Mouse (Mus musculus): Measurements from ENCODE around the gene Marcks.
A peak's percentile ranks its signal among the peaks of the same experiment; 100 is the strongest.
"Not testable (repeated sequence)": the region's sequence is repeated elsewhere in the genome, so short reads cannot be mapped to it uniquely, and the experiment has no call there.

Marcks gene

DNA sequence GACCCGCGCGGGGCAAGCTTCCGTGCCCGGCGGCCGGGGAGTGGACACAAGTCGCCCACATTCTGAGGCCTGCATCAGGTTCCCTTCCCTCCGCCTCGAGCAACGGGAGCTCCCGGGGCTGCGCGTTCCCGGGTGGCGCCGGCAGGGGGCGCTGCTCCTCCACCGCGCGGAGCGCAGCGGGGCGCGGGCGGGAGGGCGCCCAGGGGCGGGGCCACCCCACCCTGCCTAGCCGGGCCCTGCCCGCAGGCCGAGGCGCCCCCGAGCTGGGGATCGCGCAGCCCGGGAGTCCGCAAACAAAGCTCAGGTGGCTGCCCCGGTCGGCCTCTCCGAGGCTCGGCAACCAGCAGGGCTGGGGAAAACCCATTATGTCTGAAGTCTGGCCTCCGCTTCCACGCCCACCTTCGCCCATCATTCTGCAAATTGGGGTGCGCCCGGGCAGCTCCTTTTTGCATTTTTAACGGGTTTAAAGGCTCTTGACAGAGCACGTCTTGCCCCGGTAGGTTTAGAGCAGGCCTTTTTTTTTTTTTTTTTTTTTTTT lies 1.7 kb downstream of the Marcks start:
- peak; percentile 86 to 96 for DNase-seq (ENCODE audit: low spot score in 2 of 2)

DNA sequence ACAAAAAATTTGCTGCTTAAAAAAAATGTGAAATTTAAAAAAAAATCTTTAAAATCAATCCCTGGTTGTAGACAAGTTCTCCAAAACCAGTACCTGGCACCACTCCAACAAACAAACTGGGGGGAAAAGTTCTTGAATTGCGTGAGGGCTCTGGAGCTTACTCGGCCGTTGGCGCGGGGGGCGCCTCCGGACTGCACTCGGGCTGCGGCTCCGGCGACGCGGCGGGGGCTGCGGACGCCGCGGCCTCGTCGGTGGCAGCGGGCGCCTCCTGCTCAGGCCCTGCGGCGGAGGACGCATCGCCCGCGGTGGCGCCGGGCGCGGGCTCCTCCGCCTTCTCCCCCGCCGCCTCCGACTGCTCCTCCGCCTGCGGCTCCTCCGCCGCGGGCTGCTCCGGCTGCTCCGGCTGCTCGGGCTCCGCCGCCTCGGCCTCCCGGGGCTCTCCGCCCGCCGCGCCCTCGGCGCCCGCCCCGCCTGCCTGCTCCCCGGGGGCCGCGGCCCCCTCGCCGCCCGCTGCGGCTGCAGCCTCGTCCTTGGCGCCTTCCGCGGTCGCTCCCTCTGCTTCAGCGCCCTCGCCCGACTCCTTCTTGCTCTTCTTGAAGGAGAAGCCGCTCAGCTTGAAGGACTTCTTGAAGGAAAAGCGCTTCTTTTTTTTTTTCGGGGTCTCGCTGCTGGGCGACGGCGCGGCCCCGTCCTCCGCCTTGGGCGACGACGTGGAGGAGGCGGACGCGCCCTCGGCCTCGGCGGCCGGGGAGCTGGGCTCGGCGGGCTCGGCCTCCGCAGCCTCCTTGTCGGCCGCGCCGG lies 2.6 kb downstream of the Marcks start:
- peak; percentile 23 to 44 for DNase-seq (ENCODE audit: low spot score in 2 of 2)

DNA sequence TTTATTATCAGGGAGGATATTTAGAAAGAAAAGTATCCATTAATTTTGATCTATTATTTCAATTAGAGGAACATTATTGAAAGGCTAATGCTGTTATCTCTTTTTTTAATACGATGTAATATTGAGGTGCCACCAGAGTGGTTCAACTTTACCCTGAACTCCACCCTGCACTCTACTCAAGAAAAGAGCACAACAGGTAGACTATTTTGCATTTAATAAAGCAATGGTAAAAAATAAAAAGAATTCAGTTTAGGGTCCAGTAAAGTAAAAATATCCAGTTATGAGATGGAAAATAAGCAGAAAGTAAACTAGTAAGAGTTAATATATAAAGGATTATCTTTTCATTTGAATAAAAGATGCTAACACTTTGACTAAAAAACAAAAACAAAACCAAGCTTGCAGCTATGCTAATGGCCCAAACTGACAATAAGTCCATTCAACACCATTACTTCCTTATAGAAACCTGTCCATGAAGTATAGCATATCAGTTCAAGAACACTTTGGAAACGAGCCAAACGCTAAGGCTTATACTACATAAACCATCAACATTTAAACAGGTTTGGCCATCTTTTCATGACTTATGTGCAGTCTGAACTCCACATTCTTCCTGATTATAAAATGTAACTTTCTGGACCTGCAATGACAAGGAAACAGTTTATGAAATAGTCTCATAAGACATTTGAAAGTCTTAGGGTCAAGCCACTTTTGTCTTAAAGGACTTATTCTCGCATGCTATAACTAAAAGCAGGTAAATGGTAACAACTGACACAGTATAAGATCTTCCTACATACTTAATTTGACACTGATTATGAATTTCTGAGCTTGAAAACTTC lies 4.6 kb downstream of the Marcks start:
- DNase-seq (ENCODE audit: low spot score in 2 of 2) = no peak

DNA sequence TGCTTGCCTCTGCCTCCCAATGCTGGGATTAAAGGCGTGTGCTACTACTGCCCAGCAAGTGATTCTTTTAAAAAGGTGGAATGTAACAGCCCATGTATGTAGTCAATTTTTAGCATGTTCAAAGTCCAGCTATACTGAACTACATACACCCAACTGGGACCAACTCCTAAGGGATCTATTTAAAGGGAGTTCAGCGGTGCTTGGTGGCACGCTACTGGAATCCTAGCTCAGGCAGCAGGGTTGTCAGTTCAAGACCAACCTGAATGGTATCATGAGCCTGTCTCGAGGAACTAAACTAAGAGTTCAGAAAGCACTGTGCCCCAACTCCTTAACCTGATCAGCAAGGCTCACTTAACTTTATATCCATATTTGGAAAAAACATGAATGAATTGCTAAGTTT lies 6.0 kb downstream of the Marcks start:
- no peak for DNase-seq (ENCODE audit: low spot score in 2 of 2)

DNA sequence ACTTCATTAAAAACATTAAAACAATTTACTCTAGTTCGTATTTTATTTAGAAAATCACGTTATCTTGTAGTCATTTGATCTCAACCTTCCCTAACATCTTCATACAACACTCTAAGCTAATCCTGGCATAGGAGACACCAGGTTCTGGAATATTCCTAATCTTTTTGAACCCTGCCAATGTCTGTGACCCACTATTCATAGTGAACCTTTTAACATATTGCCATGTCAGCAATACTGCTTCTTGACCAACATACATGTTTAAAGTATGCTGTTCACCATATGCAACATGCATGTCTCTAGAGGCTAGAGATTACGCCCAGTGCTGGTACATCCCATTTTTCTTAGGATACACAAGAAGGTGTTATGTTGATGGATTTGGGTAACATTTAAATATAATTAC lies 9.1 kb downstream of the Marcks start:
- DNase-seq (ENCODE audit: low spot score in 2 of 2) = no peak

DNA sequence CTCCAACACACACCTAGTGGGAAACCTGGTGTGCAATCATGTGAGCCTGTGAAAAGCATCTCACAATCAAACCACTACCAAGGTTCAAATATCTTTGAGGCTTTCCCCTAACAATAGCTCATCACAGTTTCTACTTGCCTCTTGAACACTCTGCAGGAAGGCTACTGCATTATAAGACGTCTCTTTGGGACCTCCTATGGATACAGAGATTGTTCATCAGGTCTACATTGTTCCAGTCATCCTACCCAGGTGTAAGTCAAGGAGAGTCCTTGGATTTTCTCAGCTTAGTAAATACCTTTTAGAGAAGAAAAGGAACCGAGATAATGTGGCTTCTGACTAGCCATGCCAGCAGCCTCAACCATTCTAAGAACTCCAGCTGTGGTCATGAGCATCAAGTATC lies 23.4 kb downstream of the Marcks start:
- no peak for DNase-seq (ENCODE audit: low spot score in 2 of 2)

DNA sequence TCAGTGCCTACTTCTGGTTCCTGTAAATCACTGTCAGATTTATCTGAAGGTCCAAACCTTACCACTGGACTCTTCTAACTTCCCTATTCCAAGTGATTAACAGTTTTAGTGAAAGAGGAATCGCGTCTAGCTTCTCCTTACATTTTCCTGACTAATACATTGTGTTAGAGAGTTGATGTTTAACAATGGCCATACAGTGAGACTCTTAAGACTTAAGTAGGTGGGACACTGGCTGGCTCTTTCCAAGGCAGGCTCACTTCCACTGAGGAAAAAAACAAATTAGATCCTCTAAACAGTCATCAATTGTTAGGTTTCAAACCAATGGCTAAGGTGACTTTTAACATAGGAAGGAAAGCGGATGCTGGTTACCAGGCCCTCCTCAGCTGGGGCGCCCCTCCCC lies 25.9 kb downstream of the Marcks start:
- no peak for DNase-seq (ENCODE audit: low spot score in 2 of 2)

DNA sequence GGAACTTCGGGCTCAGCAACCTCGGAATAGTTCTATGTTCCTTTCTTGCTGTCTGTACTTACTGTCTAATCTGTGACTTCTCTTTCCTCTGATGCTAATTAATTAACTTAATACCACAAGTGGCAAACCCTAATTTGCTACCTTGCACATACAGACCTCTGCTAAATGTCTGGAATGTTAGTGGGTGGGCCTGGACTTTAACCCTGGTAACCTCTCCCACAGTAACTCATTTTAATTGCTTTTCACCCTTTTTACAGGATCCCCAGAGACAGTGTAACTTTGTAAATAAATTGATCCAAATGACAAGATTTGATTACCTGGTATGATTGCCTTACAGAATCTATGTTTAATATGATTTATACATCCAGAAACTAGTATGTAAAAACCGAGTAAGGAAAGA lies 26.4 kb downstream of the Marcks start:
- no peak for DNase-seq (ENCODE audit: low spot score in 2 of 2)

DNA sequence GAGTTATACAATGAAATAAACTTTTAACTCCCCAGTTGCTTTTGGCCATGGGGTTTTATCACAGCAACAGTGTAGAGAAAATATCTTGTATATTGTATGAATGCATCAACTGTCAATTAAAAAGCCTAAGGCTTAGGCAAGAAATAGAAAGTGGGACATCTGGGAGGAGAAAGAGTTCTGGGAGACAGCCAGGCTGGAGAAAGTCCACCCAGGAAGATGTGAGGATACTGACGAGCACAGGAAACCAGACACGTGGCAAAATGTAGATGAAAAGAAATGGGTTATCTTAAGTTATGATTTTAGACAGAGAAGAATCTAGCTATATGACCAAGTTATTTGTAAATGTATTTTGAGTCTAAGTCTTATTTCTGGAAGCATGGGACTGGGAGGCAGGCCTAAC lies 27.3 kb downstream of the Marcks start:
- no peak for DNase-seq (ENCODE audit: low spot score in 2 of 2)

DNA sequence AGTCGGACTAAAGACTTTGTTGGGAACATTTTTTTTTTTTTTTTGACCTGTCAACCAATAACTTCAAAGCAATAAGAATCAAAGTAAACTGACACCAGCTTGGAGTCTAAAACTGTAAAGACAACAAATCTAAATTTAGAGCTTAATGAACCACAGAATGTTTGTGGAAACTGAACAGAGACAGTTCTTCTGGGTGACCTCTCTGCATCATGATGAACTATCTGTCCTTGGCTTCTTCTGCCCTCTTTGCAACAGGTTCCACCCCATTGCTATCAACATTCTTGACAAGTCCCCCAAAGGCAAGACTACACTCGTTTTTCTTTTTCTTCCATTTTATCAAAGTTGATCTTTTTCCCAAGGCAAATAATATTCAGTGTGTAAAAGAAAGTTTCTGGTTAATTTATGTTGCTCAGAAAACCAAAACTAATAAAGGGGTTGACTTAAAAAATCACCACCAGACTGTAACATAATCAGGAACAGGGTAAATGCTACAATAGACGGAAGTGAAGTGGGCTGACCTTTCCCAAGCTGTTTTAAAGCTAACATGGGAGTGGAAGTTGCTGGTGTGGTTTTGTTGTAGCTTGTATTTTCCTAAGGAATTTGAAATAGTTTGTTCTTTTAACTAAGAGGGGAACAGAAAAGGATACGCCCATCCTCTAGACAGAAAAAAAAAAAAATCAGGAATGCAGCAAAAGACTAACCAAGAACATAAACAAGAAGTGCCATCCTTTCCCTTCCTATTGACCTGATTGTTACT lies 31.7 kb downstream of the Marcks start:
- DNase-seq (ENCODE audit: low spot score in 2 of 2) = no peak

DNA sequence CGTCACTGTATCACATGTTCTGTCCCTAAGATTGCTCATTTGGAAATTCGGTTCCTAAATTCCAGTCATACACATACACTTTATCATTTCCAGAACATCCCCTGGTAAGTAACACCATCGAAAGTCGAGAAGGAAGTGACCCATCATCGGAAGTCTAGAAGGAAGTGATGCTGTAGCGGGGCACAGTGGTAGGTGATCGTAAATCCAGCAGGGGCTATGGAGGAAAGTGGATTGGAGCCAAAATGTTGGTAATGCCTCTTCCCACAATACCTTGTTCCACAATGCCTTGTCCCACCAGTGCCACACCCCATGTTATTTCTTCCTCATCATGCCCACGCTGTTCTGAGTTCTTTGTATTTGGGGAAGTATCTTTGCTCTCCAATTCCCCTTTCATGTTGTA lies 32.4 kb downstream of the Marcks start:
- no peak for DNase-seq (ENCODE audit: low spot score in 2 of 2)

DNA sequence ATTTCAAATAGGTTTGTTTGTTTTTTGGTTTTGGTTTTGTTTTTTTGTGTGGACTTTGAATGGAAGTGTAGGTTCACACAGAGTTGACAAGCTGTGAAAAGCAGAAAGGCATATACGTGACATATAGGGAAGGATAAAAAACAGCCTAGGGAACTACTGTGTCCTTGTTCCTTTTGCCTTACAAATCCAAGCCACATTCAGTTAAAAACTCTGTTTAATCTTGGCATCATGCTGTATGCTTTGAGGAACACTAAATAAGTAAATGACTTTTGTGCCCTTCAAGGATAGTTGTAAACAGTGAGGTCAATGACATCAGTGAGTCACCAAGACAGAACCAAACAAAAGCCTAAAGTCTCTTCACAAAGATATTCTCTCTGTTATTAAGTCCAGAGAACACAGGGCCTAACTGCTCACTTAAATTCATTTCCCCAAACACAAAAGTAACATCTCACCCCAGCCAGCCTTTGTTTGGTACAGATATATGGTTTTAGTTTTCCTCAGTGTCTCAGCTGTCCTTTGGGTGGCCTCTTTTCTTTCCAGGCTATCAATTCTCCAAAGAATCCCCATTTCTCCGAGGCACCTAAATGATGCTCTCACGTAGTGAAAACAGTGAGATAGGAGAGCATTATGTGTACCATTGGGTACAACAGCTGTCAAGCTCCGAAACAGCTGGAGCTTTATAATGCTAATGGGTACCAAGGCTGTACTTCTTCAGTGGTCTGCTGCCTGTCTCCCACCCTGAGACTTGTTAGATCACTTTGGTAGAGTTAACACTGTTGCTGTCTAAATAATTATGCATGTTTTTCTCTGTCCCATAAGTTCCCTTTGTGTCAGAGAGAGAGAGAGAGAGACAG lies 36.3 kb downstream of the Marcks start:
- no peak for DNase-seq (ENCODE audit: low spot score in 2 of 2)

DNA sequence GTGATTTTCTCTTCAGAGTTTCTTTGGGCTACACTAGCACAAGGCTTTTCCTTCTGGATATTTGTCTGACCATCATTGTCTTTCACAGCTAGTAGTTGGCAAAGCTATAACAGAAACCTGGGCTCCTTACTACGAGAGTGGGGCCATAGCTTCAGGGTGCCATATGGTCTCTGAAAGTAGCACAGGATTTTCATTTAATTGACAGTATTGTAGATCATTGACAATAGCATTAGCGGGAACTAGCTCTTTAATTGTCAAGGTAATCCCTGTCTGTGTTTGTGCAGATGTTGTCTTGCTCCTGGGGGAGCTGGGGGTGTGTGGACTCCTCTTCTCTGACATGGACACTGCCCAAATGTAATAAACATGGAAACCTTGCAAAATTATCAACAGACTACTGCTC lies 37.0 kb downstream of the Marcks start:
- no peak for DNase-seq (ENCODE audit: low spot score in 2 of 2)

DNA sequence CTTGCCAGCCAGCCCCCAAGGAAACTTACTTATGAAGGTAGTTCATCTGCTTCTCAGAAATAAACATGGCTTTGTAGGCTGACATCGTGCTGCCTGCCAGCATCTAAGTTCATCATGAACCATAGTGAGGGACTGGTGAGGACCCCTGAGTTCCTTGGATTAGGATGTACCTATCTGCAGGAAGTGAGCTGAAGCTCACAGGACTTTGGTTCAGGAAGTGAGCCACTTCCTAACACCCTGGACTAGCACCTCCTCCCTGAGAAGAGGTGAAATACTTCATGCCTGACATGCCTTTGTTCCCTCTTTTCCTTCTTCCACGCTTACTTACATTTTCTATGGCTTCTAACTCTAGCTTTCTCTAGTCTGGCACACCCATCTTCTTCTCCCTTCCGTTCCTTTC lies 42.2 kb downstream of the Marcks start:
- no peak for DNase-seq (ENCODE audit: low spot score in 2 of 2)

DNA sequence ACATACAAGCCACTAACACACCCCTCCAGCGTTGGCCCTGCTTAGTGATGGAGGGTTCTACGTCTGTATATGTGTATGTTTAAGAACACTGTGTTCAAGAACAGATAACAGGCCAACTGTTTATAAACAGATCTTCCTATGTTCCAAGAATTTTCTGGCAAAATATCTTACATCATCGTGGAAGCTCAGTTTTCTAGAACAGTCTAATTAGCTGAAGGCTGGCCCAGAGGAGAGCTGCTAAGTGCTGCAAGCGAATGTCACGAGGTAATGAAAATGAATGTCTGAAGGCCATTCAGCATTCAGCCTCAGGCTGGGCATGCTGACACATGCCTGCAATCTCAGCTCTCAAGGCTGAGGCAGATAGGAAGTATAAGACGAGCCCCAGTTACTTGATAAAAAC lies 42.9 kb downstream of the Marcks start:
- no peak for DNase-seq (ENCODE audit: low spot score in 2 of 2)

DNA sequence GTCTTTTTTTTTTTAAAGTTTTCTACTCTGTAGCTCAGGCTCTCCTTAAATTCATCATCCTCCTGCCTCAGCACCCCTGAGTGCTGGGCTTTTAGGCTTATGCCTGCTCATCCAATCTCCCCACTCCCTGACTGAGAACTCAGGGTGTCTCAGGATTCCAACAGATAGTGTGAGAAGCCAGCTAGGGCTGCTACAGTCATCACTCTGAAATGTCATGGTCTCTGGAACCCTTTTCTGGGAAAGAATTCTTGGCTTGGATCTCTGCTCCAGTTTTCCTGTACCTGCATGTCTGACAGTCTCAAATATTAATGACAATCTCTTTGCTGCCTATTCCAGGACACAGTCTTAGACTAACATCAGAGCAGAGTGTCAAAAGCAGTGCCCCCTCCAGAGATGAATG lies 45.4 kb downstream of the Marcks start:
- no peak for DNase-seq (ENCODE audit: low spot score in 2 of 2)

DNA sequence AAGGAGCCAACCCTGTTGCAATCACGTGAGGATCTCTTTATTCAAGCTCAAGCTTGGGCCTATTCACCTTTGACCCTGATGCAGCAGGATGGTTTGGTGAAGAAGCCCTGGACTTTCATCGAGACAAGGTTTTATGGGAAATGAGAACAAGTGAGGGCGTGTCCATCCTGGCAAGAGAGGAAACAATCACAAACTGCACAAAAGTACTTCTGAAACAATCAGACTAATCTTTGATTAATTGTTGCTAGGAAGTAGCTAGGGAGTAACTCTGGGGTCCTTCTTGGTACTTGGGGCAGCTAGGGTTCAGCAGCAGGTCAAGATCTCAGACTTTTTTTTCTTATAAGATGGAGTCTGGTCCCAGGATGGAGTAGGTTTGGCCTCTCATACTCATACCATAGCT lies 48.3 kb downstream of the Marcks start:
- no peak for DNase-seq (ENCODE audit: low spot score in 2 of 2)

DNA sequence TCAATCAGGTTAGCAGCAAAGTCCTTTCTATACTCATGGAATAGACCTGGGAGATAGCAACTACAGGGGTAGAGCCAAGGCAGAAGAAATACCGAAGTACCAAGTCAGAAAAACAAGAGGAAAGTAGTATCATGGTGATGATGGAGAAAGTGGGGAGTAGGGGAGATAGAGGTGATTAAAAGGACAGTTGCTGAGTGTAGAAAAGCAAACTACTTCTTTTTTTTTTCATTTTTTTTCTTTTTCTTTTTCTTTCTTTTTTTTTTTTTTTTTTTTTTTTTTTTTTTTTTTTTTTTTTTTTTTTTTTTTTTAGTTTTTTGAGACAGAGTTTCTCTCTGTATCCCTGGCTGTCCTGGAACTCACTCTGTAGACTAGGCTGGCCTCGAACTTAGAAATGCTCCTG lies 54.6 kb downstream of the Marcks start:
- DNase-seq (ENCODE audit: low spot score in 2 of 2) = not testable (repeated sequence)
